Mouse (Mus musculus) cortical plate, adult 2 months (tissue): ENCODE measurements around the gene Ccdc152.

Experiments used
- CTCF ChIP-seq: fragments of 200-500 bp; IDR thresholded peaks from 2 replicates; pipeline ENCODE4 v1.5.1; 2011; ENCODE audit warnings: mild to moderate bottlenecking, control low read depth, low read length; ENCODE audit not compliant: insufficient read depth; ENCODE audit errors: extremely low read depth
- POLR2A ChIP-seq: fragments of 200-500 bp; IDR thresholded peaks from 2 replicates; pipeline ENCODE4 v1.6.1; 2011; ENCODE audit warnings: mild to moderate bottlenecking, low read length, control low read depth; ENCODE audit not compliant: insufficient read depth; ENCODE audit errors: extremely low read depth

- no peak for TF ChIP-seq POLR2A
- no peak for TF ChIP-seq CTCF
These were observed 24.1 kb downstream of the Ccdc152 start for GRCm38 (mm10) chr15:3279242-3279641.
